Mouse (Mus musculus): ENCODE measurements at regions not wholly inside any gene's neighbourhood (a gene's known extent, or its start where the extent isn't known, plus 50 kb on each side); places are given as distances from the start of the nearest gene placed in this dataset.

DNA sequence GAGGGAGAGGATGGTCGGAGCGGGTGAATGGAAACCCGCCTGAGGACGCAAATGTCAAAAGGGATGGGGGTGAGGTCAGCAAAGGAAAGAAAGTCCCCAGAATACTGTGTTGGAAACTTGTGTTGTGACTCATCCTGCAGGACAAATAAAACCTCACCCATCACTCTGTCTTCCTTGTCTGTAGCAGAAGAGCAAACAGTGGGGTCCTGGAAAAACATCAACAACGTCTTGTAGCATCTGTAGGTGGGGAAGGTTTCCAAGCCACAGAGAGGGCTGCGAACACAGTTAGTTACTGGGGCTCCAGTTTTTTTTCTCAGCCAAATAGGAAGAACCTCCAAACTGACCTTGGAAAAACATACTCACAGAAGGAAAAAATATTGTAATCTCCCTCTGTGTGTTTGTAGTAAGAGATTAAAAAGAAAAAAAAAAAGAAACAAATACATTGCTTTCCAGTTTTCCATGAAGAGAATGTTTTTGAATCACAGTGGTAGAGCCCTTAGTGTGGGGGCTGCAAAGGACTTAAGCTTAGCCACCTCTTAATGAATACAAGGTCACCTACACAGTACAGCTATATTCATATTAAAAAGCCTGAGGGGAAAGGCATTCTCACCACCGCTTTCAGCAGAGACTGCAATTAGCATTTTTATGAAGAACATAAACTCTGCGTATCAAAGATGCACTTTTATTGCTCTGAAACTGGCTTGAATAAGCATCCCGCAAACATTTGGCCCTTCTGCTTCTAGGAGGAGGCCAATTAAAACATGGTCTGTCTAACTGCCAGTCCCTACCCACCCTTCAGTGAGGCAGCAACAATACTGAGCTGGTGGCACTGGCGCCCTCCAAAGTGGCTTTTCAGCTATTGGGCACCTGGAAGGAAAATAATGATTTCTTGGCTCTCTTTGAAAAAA lies 198.6 kb upstream of the Tprg start:
- DNase-seq (ENCODE audit: low read depth) = no peak

GRCm38 (mm10) chr16:25088649-25089019 lies 198.0 kb upstream of the Tprg start:
- DNase-seq (ENCODE audit: low read depth) = no peak

DNA sequence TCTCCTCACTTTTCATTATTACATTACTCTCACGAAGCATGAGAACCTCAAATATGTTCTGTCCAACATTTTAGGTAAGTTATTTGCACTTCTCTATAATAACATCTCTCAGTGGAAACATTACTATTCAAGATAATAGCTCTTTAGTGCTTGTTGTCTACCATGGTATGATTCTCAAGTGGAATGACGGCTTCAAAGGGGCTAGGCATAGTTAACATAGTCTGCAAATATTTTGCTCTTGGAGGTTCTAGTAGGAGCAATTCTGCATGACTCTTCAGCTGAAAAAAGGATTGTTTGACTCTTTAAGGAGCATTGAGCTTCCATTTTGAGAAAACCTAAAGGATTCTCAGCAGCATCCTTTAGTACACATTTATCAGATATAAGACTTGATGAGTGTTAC lies 182.5 kb upstream of the Tprg start:
- no peak for DNase-seq (ENCODE audit: low read depth)

- DNase-seq (ENCODE audit: low read depth) = no peak
Observed at GRCm38 (mm10) chr16:25104603-25105002, 182.0 kb upstream of the Tprg start.

- DNase-seq (ENCODE audit: low read depth) = no peak
Observed at GRCm38 (mm10) chr16:25140164-25140563, 146.5 kb upstream of the Tprg start.

DNA sequence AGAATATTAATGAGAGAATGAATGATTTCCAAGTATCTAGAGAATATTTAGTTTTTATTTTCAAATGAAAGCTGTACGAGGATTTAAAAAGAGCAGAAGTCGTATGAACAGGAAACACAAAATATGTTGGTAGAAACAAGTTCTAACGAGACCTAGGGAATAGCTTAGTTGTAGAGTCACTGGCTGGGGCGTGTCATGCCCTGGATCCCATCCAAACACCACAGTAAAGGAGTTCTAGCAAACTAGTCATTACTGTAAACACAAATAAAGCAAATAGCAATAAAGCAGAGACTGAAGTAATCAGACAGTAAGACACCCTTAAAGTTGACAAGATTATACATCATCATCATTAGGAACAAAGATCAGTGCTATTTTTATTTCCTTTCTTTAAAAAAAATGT lies 139.1 kb upstream of the Tprg start:
- DNase-seq (ENCODE audit: low read depth) = no peak

DNA sequence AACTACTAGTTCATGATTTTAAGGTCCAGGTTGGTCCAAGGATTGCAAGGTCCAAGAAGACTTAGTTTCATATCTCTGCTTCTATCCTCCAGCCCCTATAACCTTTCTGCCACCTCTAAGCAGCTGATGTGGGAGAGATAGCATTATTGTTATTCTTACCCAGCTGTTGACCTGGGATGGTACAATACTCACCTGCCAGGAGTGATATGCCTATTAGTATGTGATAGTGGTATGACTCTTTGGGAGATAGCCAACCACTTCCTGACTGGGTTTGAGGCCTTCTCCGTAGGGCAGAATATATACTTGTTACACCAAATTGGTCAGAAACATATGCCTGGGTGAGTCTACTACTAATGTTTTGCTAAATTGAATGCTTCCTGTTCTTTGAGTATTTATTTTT lies 137.4 kb upstream of the Tprg start:
- no peak for DNase-seq (ENCODE audit: low read depth)

DNA sequence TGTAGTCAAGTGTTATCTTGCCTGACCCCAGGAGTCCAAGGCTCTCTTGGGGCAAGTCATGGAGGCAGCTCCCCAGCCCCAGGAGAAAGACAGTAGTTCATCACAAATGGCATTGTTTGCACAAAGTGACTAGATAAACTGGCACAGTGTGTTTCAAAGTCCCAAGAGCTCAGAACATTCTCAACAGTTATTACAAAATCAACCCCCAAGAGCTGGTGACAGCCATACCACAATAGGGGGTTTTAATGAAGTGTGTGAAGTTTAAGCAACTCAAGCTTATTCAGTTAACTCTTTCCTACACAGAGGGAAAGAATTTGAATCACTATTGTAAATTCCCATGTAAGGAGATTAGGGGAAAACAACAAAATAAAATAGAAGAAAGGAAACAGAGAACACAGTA lies 109.7 kb upstream of the Tprg start:
- no peak for DNase-seq (ENCODE audit: low read depth)

GRCm38 (mm10) chr16:25178055-25178454 lies 108.6 kb upstream of the Tprg start:
- DNase-seq (ENCODE audit: low read depth) = no peak

- no peak for DNase-seq (ENCODE audit: low read depth)
Observed at GRCm38 (mm10) chr16:25181939-25182338, 104.7 kb upstream of the Tprg start.

DNA sequence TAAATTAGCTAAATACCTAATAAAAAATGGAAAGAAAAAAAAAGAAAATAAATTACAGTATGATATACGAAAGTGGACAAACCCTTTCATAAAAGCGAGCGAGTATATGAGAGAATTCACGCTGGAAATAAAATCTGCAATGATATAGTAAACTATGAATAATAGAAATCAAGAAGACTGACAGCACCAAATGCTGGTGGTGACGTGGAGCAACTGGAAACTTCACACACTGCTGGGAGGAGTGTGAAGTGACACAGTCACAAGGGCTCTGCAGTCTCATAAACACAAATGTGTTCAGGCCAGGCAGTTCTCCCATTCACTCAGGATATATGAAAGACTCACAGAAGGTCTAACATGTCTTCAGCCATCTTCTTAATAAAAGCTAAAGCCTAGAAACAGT lies 89.5 kb upstream of the Tprg start:
- no peak for DNase-seq (ENCODE audit: low read depth)

- no peak for DNase-seq (ENCODE audit: low read depth)
Observed at GRCm38 (mm10) chr16:25198844-25199243, 87.8 kb upstream of the Tprg start.

DNA sequence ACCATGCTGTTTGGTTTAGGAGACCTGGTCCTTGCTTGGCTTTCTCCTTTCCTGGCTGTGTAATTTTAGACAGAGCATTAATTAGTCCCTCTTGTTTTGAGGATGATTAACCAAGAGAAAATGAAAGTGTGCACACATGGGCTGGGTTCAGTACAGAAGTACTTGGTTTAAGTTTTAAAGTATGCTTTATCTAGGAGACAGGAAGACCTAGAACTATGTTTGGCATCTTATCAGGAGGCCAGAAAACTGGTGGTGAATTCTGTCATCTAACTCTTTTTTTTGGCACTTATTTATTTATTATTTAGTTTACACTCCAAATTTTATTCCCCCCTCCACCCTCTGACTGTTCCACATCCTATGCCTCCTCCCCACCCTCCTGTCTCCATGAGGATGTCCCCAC lies 86.6 kb upstream of the Tprg start:
- no peak for DNase-seq (ENCODE audit: low read depth)

DNA sequence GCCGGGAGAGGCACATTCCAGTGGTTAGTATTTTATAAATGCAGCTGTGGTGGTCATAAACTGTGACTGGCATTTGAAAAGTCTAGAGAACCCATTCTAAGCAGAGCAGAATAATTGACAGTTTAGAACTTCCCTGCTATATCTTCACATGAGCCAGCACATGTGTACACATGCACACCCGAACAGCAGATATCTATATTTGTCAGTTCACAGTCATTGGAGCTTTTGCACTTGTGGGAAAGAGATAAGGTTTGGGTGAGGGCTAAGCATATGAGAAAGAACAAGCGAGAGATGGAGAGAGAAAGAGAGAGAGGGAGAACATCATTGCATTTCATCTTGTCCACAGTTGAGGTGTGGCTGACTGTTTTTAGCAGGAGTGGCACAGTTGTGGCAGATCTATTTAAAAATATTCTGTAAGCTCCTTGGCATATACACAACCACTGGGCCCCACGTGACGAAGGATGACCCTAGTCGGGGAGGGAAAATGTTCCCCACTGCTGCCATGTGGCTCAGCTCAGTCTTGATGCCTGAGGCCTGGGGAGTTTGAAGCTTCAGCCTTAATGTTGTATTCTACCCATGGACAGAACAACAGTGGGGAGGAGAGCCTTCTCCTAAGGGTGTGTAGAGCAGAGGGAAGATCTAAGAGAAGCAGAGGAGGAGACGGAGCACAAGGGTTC lies 85.4 kb upstream of the Tprg start:
- DNase-seq (ENCODE audit: low read depth) = no peak

DNA sequence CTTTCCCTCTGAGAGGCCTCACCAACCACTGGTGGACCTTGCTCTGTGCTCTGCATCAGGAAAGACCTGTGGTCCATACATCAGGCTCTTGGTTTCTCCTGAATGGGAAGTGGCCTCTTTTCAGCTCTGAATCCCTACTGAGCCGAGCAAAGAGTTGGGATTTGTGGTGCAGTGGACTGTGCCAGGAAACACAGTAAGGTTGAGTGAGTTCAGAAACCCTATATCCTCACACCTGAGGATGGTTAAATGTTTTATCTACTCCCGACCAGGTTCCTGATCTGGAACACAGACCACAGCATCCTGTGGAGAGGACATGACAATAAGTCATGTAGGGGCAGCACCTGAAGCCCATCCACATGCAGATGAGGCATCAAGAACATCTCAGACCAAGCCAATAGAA lies 73.4 kb upstream of the Tprg start:
- DNase-seq (ENCODE audit: low read depth) = no peak

- DNase-seq (ENCODE audit: low read depth) = no peak
Observed at GRCm38 (mm10) chr16:25220552-25220951, 66.1 kb upstream of the Tprg start.

DNA sequence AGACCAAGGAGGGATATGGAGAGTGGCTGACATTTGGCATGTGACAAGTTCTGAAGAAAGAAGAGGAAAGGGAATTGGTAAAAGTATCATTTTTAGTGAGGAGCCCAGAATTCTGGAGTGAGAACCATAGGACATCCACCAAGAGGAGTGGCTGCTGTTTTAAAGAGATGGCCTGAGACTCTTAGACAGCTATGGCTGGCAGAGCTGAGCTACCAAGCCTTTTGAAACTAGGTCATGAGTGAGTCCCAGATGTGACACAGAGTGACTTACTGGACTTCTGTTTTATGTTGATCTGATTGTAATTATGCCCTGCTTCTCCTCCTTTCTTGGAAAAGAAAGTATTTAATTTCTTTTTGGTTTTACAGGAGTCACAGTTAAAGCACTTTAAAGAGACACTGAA lies 61.8 kb upstream of the Tprg start:
- DNase-seq (ENCODE audit: low read depth) = no peak
